Mouse (Mus musculus): ENCODE data around the gene Tac4.

Tac4 gene

GRCm38 (mm10) chr11:95261178-95261751, at the start of gene Tac4:
TSS of gene Tac4 (plus strand) at chr11:95261529.
- DNase-seq (ENCODE audit: extremely low read depth, low read depth, low spot score): no peak

GRCm38 (mm10) chr11:95213607-95214006, 47.7 kb upstream of the Tac4 start:
- DNase-seq (ENCODE audit: extremely low read depth, low read depth, low spot score): no peak

- no peak for DNase-seq (ENCODE audit: extremely low read depth, low read depth, low spot score)
Measured at GRCm38 (mm10) chr11:95214305-95214704, 47.0 kb upstream of the Tac4 start.

GRCm38 (mm10) chr11:95216193-95216592, 45.1 kb upstream of the Tac4 start:
- no peak for DNase-seq (ENCODE audit: extremely low read depth, low read depth, low spot score)

- no peak for DNase-seq (ENCODE audit: extremely low read depth, low read depth, low spot score)
Measured at GRCm38 (mm10) chr11:95219111-95219510, 42.2 kb upstream of the Tac4 start.

- no peak for DNase-seq (ENCODE audit: extremely low read depth, low read depth, low spot score)
Measured at GRCm38 (mm10) chr11:95223473-95223872, 37.9 kb upstream of the Tac4 start.

GRCm38 (mm10) chr11:95224124-95224893, 37.0 kb upstream of the Tac4 start:
- no peak for DNase-seq (ENCODE audit: extremely low read depth, low read depth, low spot score)

- DNase-seq (ENCODE audit: extremely low read depth, low read depth, low spot score): no peak
Measured at GRCm38 (mm10) chr11:95225448-95225847, 35.9 kb upstream of the Tac4 start.

GRCm38 (mm10) chr11:95227467-95227866, 33.9 kb upstream of the Tac4 start:
- DNase-seq (ENCODE audit: extremely low read depth, low read depth, low spot score): no peak

GRCm38 (mm10) chr11:95231688-95232328, 29.5 kb upstream of the Tac4 start:
- DNase-seq (ENCODE audit: extremely low read depth, low read depth, low spot score): no peak

GRCm38 (mm10) chr11:95232329-95232696, 29.0 kb upstream of the Tac4 start:
- DNase-seq (ENCODE audit: extremely low read depth, low read depth, low spot score): no peak

- DNase-seq (ENCODE audit: extremely low read depth, low read depth, low spot score): no peak
Measured at GRCm38 (mm10) chr11:95238477-95238876, 22.9 kb upstream of the Tac4 start.

- DNase-seq (ENCODE audit: extremely low read depth, low read depth, low spot score): no peak
Measured at GRCm38 (mm10) chr11:95242653-95243052, 18.7 kb upstream of the Tac4 start.

GRCm38 (mm10) chr11:95245456-95245855, 15.9 kb upstream of the Tac4 start:
- DNase-seq (ENCODE audit: extremely low read depth, low read depth, low spot score): no peak

GRCm38 (mm10) chr11:95247065-95247464, 14.3 kb upstream of the Tac4 start:
- no peak for DNase-seq (ENCODE audit: extremely low read depth, low read depth, low spot score)

- DNase-seq (ENCODE audit: extremely low read depth, low read depth, low spot score): no peak
Measured at GRCm38 (mm10) chr11:95250110-95250509, 11.2 kb upstream of the Tac4 start.

- no peak for DNase-seq (ENCODE audit: extremely low read depth, low read depth, low spot score)
Measured at GRCm38 (mm10) chr11:95251295-95251694, 10.0 kb upstream of the Tac4 start.

GRCm38 (mm10) chr11:95252104-95252503, 9.2 kb upstream of the Tac4 start:
- DNase-seq (ENCODE audit: extremely low read depth, low read depth, low spot score): no peak

- no peak for DNase-seq (ENCODE audit: extremely low read depth, low read depth, low spot score)
Measured at GRCm38 (mm10) chr11:95254165-95254564, 7.2 kb upstream of the Tac4 start.

- DNase-seq (ENCODE audit: extremely low read depth, low read depth, low spot score): no peak
Measured at GRCm38 (mm10) chr11:95255747-95256146, 5.6 kb upstream of the Tac4 start.

- DNase-seq (ENCODE audit: extremely low read depth, low read depth, low spot score): no peak
Measured at GRCm38 (mm10) chr11:95257930-95258329, 3.4 kb upstream of the Tac4 start.

GRCm38 (mm10) chr11:95258490-95258889, 2.8 kb upstream of the Tac4 start:
- no peak for DNase-seq (ENCODE audit: extremely low read depth, low read depth, low spot score)
